Mouse (Mus musculus) cerebral cortex, adult 2 months (tissue): ENCODE results near the gene Fam78a.

Experiments used
- WGBS: fragments of 180-500 bp; shearing (Covaris S2); methylation state at CpG from one replicate; pipeline ENCODE4 v1.1.7; 2018; 5-methylcytosine and 5-hydroxymethylcytosine counted together

Fam78a gene

GRCm38 (mm10) chr2:32102944-32103343, 18.3 kb upstream of the Fam78a start:
- 70% methylated on average over 5 of the region's 5 CpGs for WGBS

- WGBS = 62% methylated on average over 10 of the region's 10 CpGs
Measured at GRCm38 (mm10) chr2:32096122-32096420, 11.4 kb upstream of the Fam78a start.

- WGBS = 30% methylated on average over 22 of the region's 22 CpGs
Measured at GRCm38 (mm10) chr2:32095351-32096121, 10.9 kb upstream of the Fam78a start, which contains the start of gene Plpp7. Gene Plpp7, plus strand, starts transcription at chr2:32095528.

- WGBS = 90% methylated on average over 7 of the region's 7 CpGs
Measured at GRCm38 (mm10) chr2:32094001-32094707, 9.5 kb upstream of the Fam78a start.

- WGBS = 77% methylated on average over 3 of the region's 3 CpGs
Measured at GRCm38 (mm10) chr2:32091956-32092355, 7.3 kb upstream of the Fam78a start.

GRCm38 (mm10) chr2:32090145-32090544, 5.5 kb upstream of the Fam78a start:
- WGBS = 80% methylated on average over 2 of the region's 2 CpGs

GRCm38 (mm10) chr2:32089606-32090005, 4.9 kb upstream of the Fam78a start:
- 74% methylated on average over 3 of the region's 3 CpGs for WGBS

- WGBS = 4% methylated on average over 35 of the region's 35 CpGs
Measured at GRCm38 (mm10) chr2:32088372-32088981, 3.8 kb upstream of the Fam78a start.

- 85% methylated on average over 4 of the region's 4 CpGs for WGBS
Measured at GRCm38 (mm10) chr2:32087606-32088005, 2.9 kb upstream of the Fam78a start.

- WGBS = 88% methylated on average over 2 of the region's 2 CpGs
Measured at GRCm38 (mm10) chr2:32085231-32085630, 574 bp upstream of the Fam78a start.

GRCm38 (mm10) chr2:32084872-32085199, 179 bp upstream of the Fam78a start:
- 34% methylated on average over 2 of the region's 2 CpGs for WGBS

- under 1% methylated on average over 90 of the region's 91 CpGs for WGBS
Measured at GRCm38 (mm10) chr2:32083159-32084011, 1.3 kb downstream of the Fam78a start.

- WGBS = 58% methylated on average over 2 of the region's 2 CpGs
Measured at GRCm38 (mm10) chr2:32082229-32082628, 2.4 kb downstream of the Fam78a start.

- 81% methylated on average over 14 of the region's 14 CpGs for WGBS
Measured at GRCm38 (mm10) chr2:32081296-32081929, 3.2 kb downstream of the Fam78a start.

- 81% methylated on average over 3 of the region's 3 CpGs for WGBS
Measured at GRCm38 (mm10) chr2:32080681-32081080, 4.0 kb downstream of the Fam78a start.

- 75% methylated on average over 14 of the region's 14 CpGs for WGBS
Measured at GRCm38 (mm10) chr2:32079191-32079725, 5.4 kb downstream of the Fam78a start.

GRCm38 (mm10) chr2:32078522-32078921, 6.1 kb downstream of the Fam78a start:
- 64% methylated on average over 8 of the region's 8 CpGs for WGBS

GRCm38 (mm10) chr2:32077744-32078143, 6.9 kb downstream of the Fam78a start:
- 88% methylated on average over 10 of the region's 10 CpGs for WGBS

- 73% methylated on average over 7 of the region's 7 CpGs for WGBS
Measured at GRCm38 (mm10) chr2:32075368-32075767, 9.3 kb downstream of the Fam78a start.

GRCm38 (mm10) chr2:32074404-32074803, 10.3 kb downstream of the Fam78a start:
- WGBS = 69% methylated on average over 8 of the region's 8 CpGs

GRCm38 (mm10) chr2:32070747-32071146, 13.9 kb downstream of the Fam78a start:
- WGBS = 97% methylated on average over 10 of the region's 10 CpGs
